Mouse (Mus musculus): ENCODE results near the gene Ano6. TPM values are rescaled to one million over a fixed set of nuclear protein-coding genes. Genes with fewer than 3 reads are reported as not detected.

The Ano6 gene
- polyA plus RNA-seq, 1 experiment from 2014 or later: 54.2 TPM

DNA sequence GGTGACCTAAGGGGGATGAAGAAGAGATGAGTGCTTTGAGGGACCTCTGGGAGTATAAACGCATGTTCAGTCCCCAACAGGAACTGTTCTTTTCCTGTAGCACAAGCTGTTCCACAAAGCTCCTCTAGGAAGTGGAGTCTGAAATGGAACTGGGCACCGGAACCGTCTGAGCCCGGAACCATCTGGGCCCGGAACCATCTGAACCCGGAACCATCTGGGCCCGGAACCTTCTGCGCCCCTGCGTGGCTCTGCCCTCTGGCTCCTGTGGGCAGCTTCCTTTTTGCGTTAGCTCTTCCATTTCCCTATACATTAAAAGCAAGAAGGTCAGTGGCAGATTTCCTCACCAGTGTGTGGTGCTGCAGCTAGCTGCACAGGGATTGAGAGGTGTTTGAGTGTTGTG lies 85.3 kb downstream of the Ano6 start:
- Histone ChIP-seq H3K4me3 (no peak overlapping the region), H3K9me3 (no peaks in the 10 kb centered on the region), H3K4me1 (peaks cover 8% of the 10 kb centered on the region; the same call in 1 of the 2 replicates), H3K4me2 (replicated peaks) (no peak overlapping the region), H3K27me3 (no peaks in the 10 kb centered on the region), H3K9ac (no peak overlapping the region), H3K27ac (no peak overlapping the region), H3K36me3 (no peaks in the 10 kb centered on the region)
- no peak for ATAC-seq (ENCODE audit: low FRiP score, low read depth)
- 89% methylated on average over 10 of the region's 10 CpGs for WGBS

DNA sequence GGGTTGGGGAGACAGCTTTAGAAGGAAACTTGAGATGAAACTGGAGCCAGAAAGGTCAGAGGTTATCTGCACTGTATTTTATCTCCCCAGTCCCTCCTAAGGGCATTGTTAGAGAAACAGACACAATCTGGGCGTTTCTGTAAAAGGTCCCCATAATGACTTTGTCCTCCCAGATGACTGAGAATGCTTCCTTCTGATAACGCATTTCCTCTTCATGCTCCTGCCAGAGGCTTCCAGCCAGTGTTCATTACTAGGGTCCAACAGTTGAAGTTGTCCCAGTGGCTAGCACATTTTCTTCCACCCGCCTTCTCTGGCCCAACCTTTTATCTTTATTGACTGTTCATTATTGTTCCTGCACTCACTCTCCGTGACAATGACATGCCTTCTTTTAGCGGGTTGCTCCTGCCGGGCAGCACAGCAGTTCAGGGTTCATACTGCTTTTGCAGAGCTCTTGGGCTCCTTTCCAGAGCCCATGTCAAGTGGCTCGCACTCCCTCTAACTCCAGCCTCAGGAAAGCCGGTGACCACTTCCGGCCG lies 90.0 kb downstream of the Ano6 start:
- Histone ChIP-seq H3K9ac (no peak overlapping the region), H3K27me3 (no peaks in the 10 kb centered on the region), H3K4me3 (no peak overlapping the region), H3K4me2 (replicated peaks) (no peak overlapping the region), H3K9me3 (no peaks in the 10 kb centered on the region), H3K27ac (no peak overlapping the region), H3K4me1 (peaks cover 19% of the 10 kb centered on the region), H3K36me3 (no peaks in the 10 kb centered on the region)
- 45% methylated on average over 10 of the region's 10 CpGs for whole genome bisulfite sequencing
- ATAC-seq (ENCODE audit: low FRiP score, low read depth): no peak

DNA sequence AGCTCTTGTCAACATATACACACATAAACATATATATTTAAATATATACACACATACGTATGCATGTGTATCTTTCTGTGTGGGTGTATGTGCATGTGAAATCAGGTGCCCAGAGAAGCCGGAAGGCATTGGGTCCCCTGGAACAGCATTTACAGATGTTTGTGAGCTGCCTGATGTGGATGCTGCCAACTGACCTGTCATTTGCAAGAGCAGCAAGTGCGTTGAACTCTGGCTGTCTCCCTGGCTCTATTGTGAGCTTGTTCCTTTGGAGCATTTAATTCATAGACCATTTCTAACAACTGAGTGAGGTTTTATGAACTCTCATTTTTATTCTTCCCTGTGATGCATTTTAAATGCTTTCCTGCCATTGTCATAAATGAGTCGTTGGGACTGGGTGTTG lies 91.8 kb downstream of the Ano6 start:
- H3K4me2 ChIP-seq (replicated peaks): no peak overlapping the region
- 89% methylated on average over 4 of the region's 4 CpGs for WGBS
- no peak overlapping the region for H3K9ac ChIP-seq
- no peak overlapping the region for H3K4me3 ChIP-seq
- no peak for ATAC-seq (ENCODE audit: low FRiP score, low read depth)
- no peak overlapping the region for H3K27ac ChIP-seq
- peaks cover 36% of the 10 kb centered on the region for H3K4me1 ChIP-seq
- no peaks in the 10 kb centered on the region for H3K9me3 ChIP-seq
- H3K36me3 ChIP-seq: no peaks in the 10 kb centered on the region
- no peaks in the 10 kb centered on the region for H3K27me3 ChIP-seq

GRCm38 (mm10) chr15:95883559-95883958 lies 92.9 kb downstream of the Ano6 start:
- Histone ChIP-seq H3K9me3 (no peaks in the 10 kb centered on the region), H3K4me1 (peaks cover 37% of the 10 kb centered on the region), H3K27ac (no peak overlapping the region), H3K4me2 (replicated peaks) (no peak overlapping the region), H3K36me3 (no peaks in the 10 kb centered on the region), H3K9ac (no peak overlapping the region), H3K27me3 (no peaks in the 10 kb centered on the region), H3K4me3 (no peak overlapping the region)
- no peak for ATAC-seq (ENCODE audit: low FRiP score, low read depth)
- 77% methylated on average over 6 of the region's 6 CpGs for WGBS

DNA sequence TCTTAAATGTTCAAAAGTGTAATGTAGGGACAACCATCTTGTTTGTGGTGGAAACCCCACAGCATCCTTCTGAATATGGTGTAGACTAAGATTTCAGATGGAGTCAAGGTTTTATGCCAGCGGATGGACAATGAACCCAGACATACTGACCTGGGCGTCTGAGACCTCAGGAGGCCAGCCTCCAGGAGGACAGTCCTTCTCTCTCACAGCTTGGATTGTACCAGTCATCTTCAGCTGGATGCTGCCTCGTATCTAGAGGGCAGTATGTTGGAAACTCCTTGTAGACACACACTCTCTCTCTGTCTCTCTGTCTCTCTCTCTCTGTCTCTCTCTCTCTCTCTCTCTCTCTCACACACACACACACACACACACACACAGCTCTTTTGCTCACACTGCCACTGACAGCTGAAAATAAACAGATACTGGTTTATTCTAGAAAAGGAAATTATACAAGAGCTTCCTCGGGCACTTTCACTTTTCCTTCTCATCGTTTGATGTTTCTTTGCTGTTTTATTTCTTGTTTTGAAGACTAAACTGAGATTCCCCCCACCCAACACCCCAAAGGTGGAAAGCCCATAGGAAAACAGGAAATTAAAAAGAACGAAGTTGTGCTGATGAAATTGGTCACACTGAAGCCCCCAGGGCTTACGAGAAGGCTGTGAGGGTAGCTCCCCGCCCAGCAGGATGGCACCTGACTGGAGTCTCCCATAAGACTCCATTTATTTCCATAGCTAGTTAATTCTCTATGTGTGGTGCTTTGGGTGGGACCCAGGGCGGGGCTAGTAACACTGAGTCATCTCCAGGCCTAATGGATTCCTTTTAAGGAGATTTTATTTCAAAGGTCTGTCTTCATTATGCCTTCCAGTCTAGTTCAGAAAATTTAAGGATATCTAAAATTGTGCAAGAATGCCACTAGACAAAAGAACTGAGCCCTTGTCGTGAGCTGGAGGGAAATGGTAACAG lies 94.3 kb downstream of the Ano6 start:
- H3K4me1 ChIP-seq: peaks cover 37% of the 10 kb centered on the region
- H3K27me3 ChIP-seq: no peaks in the 10 kb centered on the region
- no peak overlapping the region for H3K4me3 ChIP-seq
- no peak for ATAC-seq (ENCODE audit: low FRiP score, low read depth)
- H3K27ac ChIP-seq: no peak overlapping the region
- no peak overlapping the region for H3K4me2 ChIP-seq (replicated peaks)
- H3K36me3 ChIP-seq: peaks cover 2% of the 10 kb centered on the region; the same call in 1 of the 2 replicates
- H3K9ac ChIP-seq: no peak overlapping the region
- 73% methylated on average over 10 of the region's 10 CpGs for WGBS
- 0 out of 2 replicates have a peak, but pooled peaks cover 2% of the 10 kb centered on the region for H3K9me3 ChIP-seq

DNA sequence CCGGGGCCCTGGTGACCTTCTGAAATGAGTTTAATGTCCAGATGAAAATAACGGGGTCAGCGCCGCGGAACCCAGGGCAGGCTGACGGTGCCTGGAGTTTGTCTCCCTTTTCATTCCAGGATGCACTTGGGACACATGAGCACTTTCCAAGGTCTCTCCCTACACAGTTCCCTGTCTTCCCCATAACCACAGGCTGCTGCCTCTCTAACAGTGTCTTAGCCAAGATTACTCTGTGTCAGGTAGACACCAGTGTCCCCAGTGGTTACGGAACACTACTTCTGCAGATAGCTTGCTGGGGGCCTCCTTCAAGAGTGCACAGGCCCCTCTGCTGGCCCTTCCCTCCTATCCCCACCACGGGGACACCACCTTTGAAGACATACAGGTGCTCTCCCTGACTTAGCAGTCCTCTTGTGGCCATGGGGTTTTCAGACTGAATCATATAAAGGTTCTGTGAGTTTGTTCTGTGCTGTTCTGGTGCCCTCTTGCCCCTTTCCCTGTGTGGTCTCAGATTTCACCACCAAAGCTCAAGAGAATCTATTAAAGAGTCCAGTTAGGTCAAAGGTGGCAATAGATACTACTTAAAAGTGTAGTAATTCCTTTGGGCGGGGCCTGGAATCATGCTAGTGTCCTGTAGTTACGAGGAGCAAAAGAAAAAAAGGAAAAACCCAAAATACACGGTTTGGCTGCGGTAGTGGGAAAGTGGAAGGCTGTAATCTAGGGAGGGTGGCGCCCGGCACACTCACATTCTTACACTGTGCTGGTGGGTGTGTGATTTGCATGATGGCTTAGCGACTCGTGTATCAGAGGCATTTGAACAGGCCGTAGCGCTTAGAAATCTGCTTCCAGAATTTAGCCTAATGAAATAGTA lies 95.5 kb downstream of the Ano6 start:
- H3K9me3 ChIP-seq: 0 out of 2 replicates have a peak, but pooled peaks cover 3% of the 10 kb centered on the region
- no peak overlapping the region for H3K4me3 ChIP-seq
- H3K9ac ChIP-seq: no peak overlapping the region
- H3K27me3 ChIP-seq: no peaks in the 10 kb centered on the region
- no peak for ATAC-seq (ENCODE audit: low FRiP score, low read depth)
- H3K4me1 ChIP-seq: peaks cover 29% of the 10 kb centered on the region
- peaks cover 5% of the 10 kb centered on the region; the same call in 1 of the 2 replicates for H3K36me3 ChIP-seq
- no peak overlapping the region for H3K4me2 ChIP-seq (replicated peaks)
- H3K27ac ChIP-seq: no peak overlapping the region; the same call in 1 of the 2 replicates
- WGBS: 46% methylated on average over 18 of the region's 18 CpGs

GRCm38 (mm10) chr15:95887365-95887764 lies 96.7 kb downstream of the Ano6 start:
- Histone ChIP-seq H3K4me1 (peaks cover 33% of the 10 kb centered on the region), H3K9ac (no peak overlapping the region), H3K27ac (no peak overlapping the region), H3K9me3 (0 out of 2 replicates have a peak, but pooled peaks cover 3% of the 10 kb centered on the region), H3K4me3 (no peak overlapping the region), H3K4me2 (replicated peaks) (no peak overlapping the region), H3K36me3 (peaks cover 5% of the 10 kb centered on the region; the same call in 1 of the 2 replicates), H3K27me3 (no peaks in the 10 kb centered on the region)
- WGBS: 55% methylated on average over 5 of the region's 5 CpGs
- ATAC-seq (ENCODE audit: low FRiP score, low read depth): no peak

- H3K27ac ChIP-seq: no peak overlapping the region
- 0 out of 2 replicates have a peak, but pooled peaks cover 3% of the 10 kb centered on the region for H3K9me3 ChIP-seq
- peaks cover 5% of the 10 kb centered on the region; the same call in 1 of the 2 replicates for H3K36me3 ChIP-seq
- H3K9ac ChIP-seq: no peak overlapping the region
- WGBS: 85% methylated on average over 5 of the region's 5 CpGs
- no peak overlapping the region for H3K4me3 ChIP-seq
- ATAC-seq (ENCODE audit: low FRiP score, low read depth): no peak
- peaks cover 42% of the 10 kb centered on the region for H3K4me1 ChIP-seq
- H3K27me3 ChIP-seq: no peaks in the 10 kb centered on the region
- no peak overlapping the region for H3K4me2 ChIP-seq (replicated peaks)
Measured at GRCm38 (mm10) chr15:95888556-95888955, 97.9 kb downstream of the Ano6 start.

DNA sequence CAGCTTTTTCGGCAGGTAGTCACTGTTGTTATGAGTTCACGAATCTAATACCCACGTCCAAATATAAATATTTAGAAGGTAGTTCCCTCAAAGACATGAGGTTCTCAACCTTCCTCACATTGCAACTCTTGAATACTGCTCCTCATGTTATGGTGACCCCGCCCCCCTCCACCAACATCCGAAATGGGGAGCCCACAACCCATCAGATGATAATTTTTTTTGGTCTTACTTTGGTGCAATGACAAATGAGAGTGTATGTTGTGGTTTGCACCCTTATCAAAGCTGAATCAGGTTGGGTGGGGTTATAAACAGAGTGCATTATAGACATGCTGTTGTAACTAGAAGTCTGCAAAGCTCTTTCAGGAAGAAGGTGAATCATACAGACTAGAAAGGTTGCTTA lies 99.7 kb downstream of the Ano6 start:
- H3K9ac ChIP-seq: no peak overlapping the region
- H3K27me3 ChIP-seq: no peaks in the 10 kb centered on the region
- H3K4me3 ChIP-seq: no peak overlapping the region
- H3K4me2 ChIP-seq (replicated peaks): no peak overlapping the region
- 0 out of 2 replicates have a peak, but pooled peaks cover 3% of the 10 kb centered on the region for H3K9me3 ChIP-seq
- ATAC-seq (ENCODE audit: low FRiP score, low read depth): no peak
- WGBS: 92% methylated on average over 5 of the region's 5 CpGs
- H3K4me1 ChIP-seq: peaks cover 52% of the 10 kb centered on the region
- H3K27ac ChIP-seq: no peak overlapping the region
- peaks cover 10% of the 10 kb centered on the region; the same call in 1 of the 2 replicates for H3K36me3 ChIP-seq

DNA sequence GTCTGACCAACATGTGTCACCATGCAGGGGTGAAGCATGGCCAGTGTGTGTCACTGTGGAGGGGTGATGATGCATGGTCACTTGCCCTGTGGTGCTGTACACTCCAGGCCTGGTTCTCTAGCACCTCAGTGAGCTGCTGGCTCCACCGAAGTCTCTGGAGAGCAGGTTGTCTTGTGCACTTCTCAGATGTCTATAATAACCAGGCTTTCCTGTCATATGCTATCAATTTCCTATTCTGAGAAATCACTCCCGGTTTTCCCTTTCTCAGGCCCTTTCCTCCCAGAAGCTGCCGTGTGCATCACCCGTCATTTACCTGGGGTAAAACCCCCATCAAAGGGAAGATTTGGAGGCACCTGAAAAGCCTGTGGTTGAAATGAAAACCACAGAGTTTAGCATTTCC lies 101.5 kb downstream of the Ano6 start:
- 0 out of 2 replicates have a peak, but pooled peaks cover 3% of the 10 kb centered on the region for H3K9me3 ChIP-seq
- peaks cover 34% of the 10 kb centered on the region for H3K4me1 ChIP-seq
- WGBS: 43% methylated on average over 4 of the region's 4 CpGs
- H3K9ac ChIP-seq: no peak overlapping the region
- no peak for ATAC-seq (ENCODE audit: low FRiP score, low read depth)
- no peak overlapping the region for H3K4me2 ChIP-seq (replicated peaks)
- peaks cover 11% of the 10 kb centered on the region; the same call in 1 of the 2 replicates for H3K36me3 ChIP-seq
- no peak overlapping the region for H3K4me3 ChIP-seq
- H3K27ac ChIP-seq: no peak overlapping the region
- no peaks in the 10 kb centered on the region for H3K27me3 ChIP-seq

DNA sequence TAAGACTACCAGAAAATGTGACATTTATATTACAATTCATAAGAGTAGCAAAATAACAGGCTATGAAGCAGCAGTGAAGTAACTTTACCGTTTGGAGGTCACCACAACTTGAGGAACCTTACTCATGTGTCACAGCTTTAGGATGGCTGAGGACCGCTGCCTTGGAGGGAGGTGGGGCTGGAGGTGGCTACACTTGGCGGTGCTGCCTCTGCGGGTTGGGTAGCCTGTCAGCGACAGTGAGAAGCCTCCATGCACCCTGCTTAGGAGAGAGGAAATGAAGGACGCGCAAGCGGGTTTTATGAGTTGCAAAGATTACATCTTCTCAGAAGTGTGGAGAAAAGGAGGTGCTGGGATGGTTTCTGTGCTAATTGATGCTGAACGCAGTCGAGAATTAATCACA lies 102.3 kb downstream of the Ano6 start:
- Histone ChIP-seq H3K36me3 (peaks cover 11% of the 10 kb centered on the region; the same call in 1 of the 2 replicates), H3K9me3 (0 out of 2 replicates have a peak, but pooled peaks cover 3% of the 10 kb centered on the region), H3K27ac (no peak overlapping the region), H3K9ac (no peak overlapping the region), H3K4me2 (replicated peaks) (no peak overlapping the region), H3K4me3 (no peak overlapping the region), H3K27me3 (no peaks in the 10 kb centered on the region), H3K4me1 (peaks cover 31% of the 10 kb centered on the region)
- no peak for ATAC-seq (ENCODE audit: low FRiP score, low read depth)
- WGBS: 34% methylated on average over 10 of the region's 10 CpGs

All from limb, embryonic 13.5 days (tissue).